Mouse (Mus musculus) CD8-positive naive resting alpha-beta T cell, adult 57 days (primary cell): ENCODE data around the gene Ccp110. TPM values are rescaled to one million over a fixed set of nuclear protein-coding genes. Genes with fewer than 3 reads are reported as not detected.

Experiments
- total RNA-seq: library from RNA; stranded (reverse); gene quantifications from one replicate; pipeline ENCODE4 v1.2.4, GENCODE M21; 2023

Ccp110 gene
- total RNA-seq, result 6.8 TPM

GRCm38 (mm10) chr7:118712228-118713173 is at the start of gene Ccp110:
Gene Ccp110, plus strand, starts transcription at chr7:118712552.

GRCm38 (mm10) chr7:118705101-118705961 is 7.0 kb upstream of the Ccp110 start, which contains the start of gene Gde1:
Gene Gde1, minus strand, starts transcription at chr7:118705778.

GRCm38 (mm10) chr7:118739975-118740531 is 27.7 kb downstream of the Ccp110 start, which contains the start of gene Vps35l:
Gene Vps35l, plus strand, starts transcription at chr7:118740226.

Other genes starting within 250 kb of the Ccp110 start
- gene Itpripl2, start 220.6 kb upstream of the Ccp110 start, total RNA-seq, result 0.46 TPM
- 8.5 TPM for gene Coq7, start 179.2 kb upstream of the Ccp110 start, total RNA-seq
- gene Tmc7, start 127.8 kb upstream of the Ccp110 start, total RNA-seq, result not detected
- gene Tmc5, start 115.3 kb upstream of the Ccp110 start, total RNA-seq, result not detected
- gene Gde1, start 6.8 kb upstream of the Ccp110 start, total RNA-seq, result 25.6 TPM
- gene Vps35l, start 27.7 kb downstream of the Ccp110 start, total RNA-seq, result 81.7 TPM
- 0.83 TPM for gene Iqck, start 143.2 kb downstream of the Ccp110 start, total RNA-seq
- 17.2 TPM for gene Knop1, start 143.7 kb downstream of the Ccp110 start, total RNA-seq